ENCODE assay signal across 8 mouse cellular contexts in the genomic region with DNA sequence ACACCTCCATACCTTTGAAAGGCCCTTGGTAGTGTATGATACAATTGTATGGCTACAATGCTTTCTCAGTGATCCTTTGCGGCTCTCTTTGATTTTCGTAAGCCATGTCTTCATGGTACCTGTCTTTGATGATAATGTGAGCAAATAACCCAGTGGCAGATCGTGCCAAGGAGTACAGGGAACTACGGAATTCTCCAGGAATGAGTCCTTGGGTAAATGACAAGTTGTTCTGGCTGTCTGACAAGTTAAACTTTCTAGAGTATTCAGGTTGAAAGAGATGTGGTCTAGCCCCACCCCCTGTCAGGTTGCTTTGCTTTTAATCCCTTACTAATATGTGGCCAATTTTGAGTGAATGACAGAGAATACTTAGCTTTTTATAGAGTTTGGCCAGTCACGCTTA. TPM values are rescaled to one million over a fixed set of nuclear protein-coding genes. Genes with fewer than 3 reads are reported as not detected.
A peak's percentile ranks its signal among the peaks of the same experiment; 100 is the strongest.
DNase-seq lines count a peak whose midpoint lies in the region; ATAC-seq and TF ChIP-seq lines count a peak whose summit lies in the region.

No protein-coding gene starts in this region.

- no peak for TF ChIP-seq CTCF in lung, postnatal 0 days (IDR thresholded peaks at IDR 0.05)

- peaks cover 14% of the 10 kb centered on the region for H3K4me1 ChIP-seq in hindbrain, embryonic 16.5 days (ENCODE audit: control insufficient read depth, insufficient read depth, low read depth, low read length)
- peaks cover 10% of the 10 kb centered on the region; the same call in 1 of the 2 replicates for H3K4me1 ChIP-seq in lung, postnatal 0 days (ENCODE audit: insufficient read depth, low read depth, low read length)

- ATAC-seq in cerebellum, adult (ENCODE audit: insufficient number of reproducible peaks, low FRiP score, low TSS enrichment), result no peak
- ATAC-seq in hindbrain, embryonic 16.5 days, result no peak
- no peak for ATAC-seq in lung, postnatal 0 days
- ATAC-seq in monocyte, adult 5-6 weeks (replicated peaks; ENCODE audit: insufficient number of reproducible peaks, low FRiP score, low TSS enrichment, poor library complexity, severe bottlenecking), result no peak

- H3K4me2 ChIP-seq in hindbrain, embryonic 16.5 days (ENCODE audit: low read length), result peak overlapping the region; percentile 81
- H3K4me2 ChIP-seq in lung, postnatal 0 days (replicated peaks; ENCODE audit: low read depth, low read length), result peak overlapping the region; percentile 70

- DNase-seq in cerebellum, adult 9-11 months, result peak; percentile 12
- DNase-seq in Muller cell, postnatal 12 days (ENCODE audit: inconsistent ontology term), result peak; percentile 16
- DNase-seq in lung, postnatal 0 days (ENCODE audit: low spot score), result peak; percentile 88
- DNase-seq in thymus, postnatal 0 days (ENCODE audit: low spot score), result no peak
- DNase-seq in left cerebral cortex, postnatal 36 days (ENCODE audit: low spot score in 2 of 2), result no peak

- TF ChIP-seq EP300 in lung, postnatal 0 days (IDR thresholded peaks at IDR 0.05), result peak; percentile 60; the same call in 1 of the 2 replicates

- WGBS in hindbrain, embryonic 16.5 days, result 73% methylated on average over 5 of the region's 5 CpGs
- 49% methylated on average over 5 of the region's 5 CpGs for WGBS in lung, postnatal 0 days

- H3K27me3 ChIP-seq in hindbrain, embryonic 16.5 days (replicated peaks; ENCODE audit: control insufficient read depth, insufficient read depth, low read length), result no peaks in the 10 kb centered on the region
- no peaks in the 10 kb centered on the region for H3K27me3 ChIP-seq in lung, postnatal 0 days (replicated peaks; ENCODE audit: insufficient read depth, low read length)

- H3K4me3 ChIP-seq in hindbrain, embryonic 16.5 days (ENCODE audit: low read length), result peak overlapping the region; percentile 94
- peak overlapping the region; percentile 90 for H3K4me3 ChIP-seq in lung, postnatal 0 days (ENCODE audit: low read depth, low read length)

- H3K36me3 ChIP-seq in hindbrain, embryonic 16.5 days (ENCODE audit: control insufficient read depth, insufficient read depth, low read length), result no peaks in the 10 kb centered on the region
- H3K36me3 ChIP-seq in lung, postnatal 0 days (ENCODE audit: insufficient read depth, low read length), result no peaks in the 10 kb centered on the region

- intact Hi-C loops in left cerebral cortex, postnatal 36 days (cut with DNase I), result loop anchor here (2.0 to 5.0 kb wide), 2 partner anchors 46 to 129 kb away; a partner anchor contains a TSS

- peak overlapping the region; percentile 34 for H3K9ac ChIP-seq in hindbrain, embryonic 16.5 days (ENCODE audit: low read depth, low read length)
- H3K9ac ChIP-seq in lung, postnatal 0 days (replicated peaks; ENCODE audit: low read depth), result no peak overlapping the region

- no peak overlapping the region for H3K27ac ChIP-seq in hindbrain, embryonic 16.5 days (ENCODE audit: low read depth, low read length)
- H3K27ac ChIP-seq in lung, postnatal 0 days (ENCODE audit: low read length), result peak overlapping the region; percentile 94

- H3K9me3 ChIP-seq in hindbrain, embryonic 16.5 days (ENCODE audit: control insufficient read depth, low read length), result no peaks in the 10 kb centered on the region
- no peaks in the 10 kb centered on the region for H3K9me3 ChIP-seq in lung, postnatal 0 days (ENCODE audit: low read length)

RNA-seq across cellular contexts. Expression of a gene that starts 1.2 kb away (rescaled TPM):
- polyA plus RNA-seq in hindbrain, embryonic 16.5 days (2015; fragmentation: Nextera tagmentation; extraction: Ambion mirVana), result 57.1 and 61.6 TPM in 2 replicates
- polyA plus RNA-seq in lung, postnatal 0 days (2015; fragmentation: Nextera tagmentation; extraction: Ambion mirVana), result 113 and 129 TPM in 2 replicates
- 71.1 and 72.1 TPM in 2 replicates for polyA plus RNA-seq in thymus, postnatal 0 days (2015; fragmentation: Nextera tagmentation; extraction: Ambion mirVana)
- total RNA-seq in left cerebral cortex, postnatal 36 days (2021), result 100 to 1,000 TPM; 168 to 175 TPM
- 78.2 to 92.9 TPM (median 91.0 TPM) in 3 replicates for total RNA-seq in monocyte, adult 5-6 weeks (2017)

RNA-seq across cellular contexts. Expression of a gene that starts 1.3 kb away (rescaled TPM):
- polyA plus RNA-seq in hindbrain, embryonic 16.5 days (2015; fragmentation: Nextera tagmentation; extraction: Ambion mirVana), result 1.1 and 1.5 TPM in 2 replicates
- polyA plus RNA-seq in lung, postnatal 0 days (2015; fragmentation: Nextera tagmentation; extraction: Ambion mirVana), result 0.11 and 0.18 TPM in 2 replicates
- 0.06 and 0.09 TPM in 2 replicates for polyA plus RNA-seq in thymus, postnatal 0 days (2015; fragmentation: Nextera tagmentation; extraction: Ambion mirVana)
- under 1 TPM; 0.48 to 0.91 TPM for total RNA-seq in left cerebral cortex, postnatal 36 days (2021)
- total RNA-seq in monocyte, adult 5-6 weeks (2017), result 0.87 TPM in 1 of 3 replicates, not detected in the others

Comparison
In these comparisons a context has a peak if more than half of its experiments do, and no peak if none do; other contexts are left out.
1. DNase-seq: peak in cerebellum, adult 9-11 months (single experiment), Muller cell, postnatal 12 days (single experiment) and lung, postnatal 0 days (single experiment); none in thymus, postnatal 0 days (single experiment) and left cerebral cortex, postnatal 36 days (0 of 2).